Mouse (Mus musculus) neural tube, embryonic 11.5 days (tissue): Measurements from ENCODE around the gene Klra8. TPM values are rescaled to one million over a fixed set of nuclear protein-coding genes. Genes with fewer than 3 reads are reported as not detected.
"Not testable (repeated sequence)": the region's sequence is repeated elsewhere in the genome, so short reads cannot be mapped to it uniquely, and the experiment has no call there.

ENCODE experiments used
- ATAC-seq: fragments of 200-750 bp; cut with Nextera tagmentation; 2 replicates; pipeline ENCODE4 v1.8.0; 2017; ENCODE audit warnings: moderate number of reproducible peaks, mild to moderate bottlenecking, moderate TSS enrichment, moderate library complexity; ENCODE audit not compliant: insufficient read depth, low FRiP score, low TSS enrichment
- DNase-seq: peaks from one replicate; pipeline ENCODE4 v3.0.0-alpha.2; 2015; ENCODE audit warnings: low spot score
- H3K27ac ChIP-seq: fragments of 300-500 bp; sonication (generic); 2 replicates; pipeline ENCODE4 v1.5.1; 2014; ENCODE audit warnings: low read depth, mild to moderate bottlenecking, low read length
- H3K27me3 ChIP-seq: fragments of 300-500 bp; sonication (generic); 2 replicates; pipeline ENCODE4 v1.6.1; 2014; ENCODE audit warnings: mild to moderate bottlenecking, low read length, mixed read lengths; ENCODE audit not compliant: control insufficient read depth, insufficient read depth
- H3K36me3 ChIP-seq: fragments of 300-500 bp; sonication (generic); 2 replicates; pipeline ENCODE4 v1.6.1; 2014; ENCODE audit warnings: mild to moderate bottlenecking, low read length, moderate library complexity, mixed read lengths; ENCODE audit not compliant: control insufficient read depth, insufficient read depth
- H3K4me1 ChIP-seq: fragments of 300-500 bp; sonication (generic); 2 replicates; pipeline ENCODE4 v1.6.1; 2014; ENCODE audit warnings: low read length, mixed read lengths; ENCODE audit not compliant: control insufficient read depth, insufficient read depth
- H3K4me2 ChIP-seq: fragments of 300-500 bp; sonication (generic); 2 replicates; pipeline ENCODE4 v1.6.1; 2014; ENCODE audit warnings: low read depth, mild to moderate bottlenecking, moderate library complexity
- H3K4me3 ChIP-seq: fragments of 300-500 bp; sonication (generic); 2 replicates; pipeline ENCODE4 v1.5.1; 2014; ENCODE audit warnings: low read depth, low read length
- H3K9ac ChIP-seq: fragments of 300-500 bp; sonication (generic); 2 replicates; pipeline ENCODE4 v1.6.1; 2014; ENCODE audit warnings: mild to moderate bottlenecking, low read length
- H3K9me3 ChIP-seq: fragments of 300-500 bp; sonication (generic); 2 replicates; pipeline ENCODE4 v1.6.1; 2016; ENCODE audit warnings: low read length; ENCODE audit not compliant: control insufficient read depth
- WGBS: fragments of 180-500 bp; shearing (Covaris S2); extraction: QIAGEN DNeasy Blood & Tissue Kit; methylation state at CpG from one replicate; pipeline ENCODE4 v1.1.7; 2014; 5-methylcytosine and 5-hydroxymethylcytosine counted together
- polyA plus RNA-seq: library from polyadenylated mRNA; unstranded; fragments of >200 nt; fragmentation: Nextera tagmentation; extraction: Ambion mirVana; gene quantifications from 2 replicates; pipeline ENCODE4 v1.2.1, GENCODE M21; 2014

Klra8 gene
- polyA plus RNA-seq = not detected in 2 replicates

DNA sequence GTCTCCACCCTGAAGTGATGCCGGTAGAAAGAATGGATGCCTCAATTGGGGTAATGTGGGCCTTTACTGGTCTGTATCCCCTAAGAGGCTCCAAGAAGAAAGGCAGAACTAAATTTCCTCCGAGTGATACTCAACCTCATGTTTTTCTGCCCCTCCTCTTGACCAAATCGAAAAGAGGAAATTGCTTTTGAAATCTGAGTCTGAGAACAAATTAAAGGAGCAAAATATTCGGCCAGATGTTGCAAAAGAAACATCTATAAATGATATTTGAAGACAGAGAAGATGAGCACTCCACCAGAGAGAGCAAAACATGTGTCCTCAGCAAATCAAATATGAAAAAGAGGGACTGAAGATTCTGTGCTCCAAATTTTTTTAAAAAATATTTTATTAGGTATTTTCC lies at the start of gene Klra8:
Gene Klra8 (minus strand): TSS at position 101 of the 400 bp plus-strand sequence.
- ATAC-seq, H3K4me2 ChIP-seq, H3K27me3 ChIP-seq, H3K27ac ChIP-seq, H3K9ac ChIP-seq, H3K9me3 ChIP-seq, DNase-seq, H3K4me3 ChIP-seq, H3K36me3 ChIP-seq, H3K4me1 ChIP-seq: not testable (repeated sequence)
- 69% methylated on average over 4 of the region's 4 CpGs for WGBS

DNA sequence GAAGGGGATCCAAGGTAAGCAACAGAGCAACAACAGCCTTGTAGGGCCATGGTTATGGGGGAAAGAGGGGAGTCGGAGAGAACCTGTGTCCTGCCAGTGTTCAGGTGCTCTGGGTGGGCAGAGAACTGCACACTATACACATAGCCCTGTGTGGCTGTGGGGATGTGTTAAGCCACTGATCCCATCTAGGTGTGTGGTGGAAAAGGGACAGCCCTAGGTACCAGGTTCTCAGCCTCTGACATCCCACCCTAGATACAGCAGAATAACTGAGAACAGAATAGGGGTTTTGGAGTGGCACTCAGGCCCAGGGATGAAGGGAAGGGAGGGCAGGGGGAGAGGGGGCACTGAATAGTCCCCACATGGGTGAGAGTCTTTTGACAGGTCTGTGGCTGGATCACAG lies 19.2 kb downstream of the Klra8 start:
- Histone ChIP-seq H3K4me2 (no peak overlapping the region), H3K27ac (no peak overlapping the region), H3K4me3 (no peak overlapping the region), H3K9me3 (no peaks in the 10 kb centered on the region), H3K4me1 (no peaks in the 10 kb centered on the region), H3K9ac (no peak overlapping the region), H3K36me3 (no peaks in the 10 kb centered on the region), H3K27me3 (no peaks in the 10 kb centered on the region)
- DNase-seq = no peak
- no peak for ATAC-seq
- 89% methylated on average over 1 of the region's 1 CpGs for WGBS

DNA sequence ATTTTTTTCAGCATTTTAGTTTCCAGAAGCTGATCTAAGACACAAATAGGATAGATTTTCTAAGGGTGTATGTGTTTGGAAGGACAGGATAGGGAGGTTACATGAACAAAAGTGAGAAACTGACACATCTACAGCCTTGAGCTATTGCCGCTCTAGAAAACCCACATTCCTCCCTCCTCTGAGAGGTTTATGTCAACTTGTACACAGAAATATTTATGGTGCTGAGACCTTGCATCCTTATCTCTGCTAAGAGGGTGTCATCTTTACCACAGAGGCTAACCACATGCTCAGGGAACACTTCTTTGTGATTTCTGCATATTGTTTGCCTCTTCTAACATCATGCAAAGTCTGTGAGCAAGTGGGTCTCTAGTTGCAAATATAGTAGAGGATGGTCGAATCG lies 27.0 kb downstream of the Klra8 start:
- H3K4me1 ChIP-seq, H3K9ac ChIP-seq, DNase-seq, H3K27me3 ChIP-seq, H3K9me3 ChIP-seq, H3K4me3 ChIP-seq, H3K4me2 ChIP-seq, ATAC-seq, H3K36me3 ChIP-seq, H3K27ac ChIP-seq: not testable (repeated sequence)
- 89% methylated on average over 3 of the region's 3 CpGs for WGBS

DNA sequence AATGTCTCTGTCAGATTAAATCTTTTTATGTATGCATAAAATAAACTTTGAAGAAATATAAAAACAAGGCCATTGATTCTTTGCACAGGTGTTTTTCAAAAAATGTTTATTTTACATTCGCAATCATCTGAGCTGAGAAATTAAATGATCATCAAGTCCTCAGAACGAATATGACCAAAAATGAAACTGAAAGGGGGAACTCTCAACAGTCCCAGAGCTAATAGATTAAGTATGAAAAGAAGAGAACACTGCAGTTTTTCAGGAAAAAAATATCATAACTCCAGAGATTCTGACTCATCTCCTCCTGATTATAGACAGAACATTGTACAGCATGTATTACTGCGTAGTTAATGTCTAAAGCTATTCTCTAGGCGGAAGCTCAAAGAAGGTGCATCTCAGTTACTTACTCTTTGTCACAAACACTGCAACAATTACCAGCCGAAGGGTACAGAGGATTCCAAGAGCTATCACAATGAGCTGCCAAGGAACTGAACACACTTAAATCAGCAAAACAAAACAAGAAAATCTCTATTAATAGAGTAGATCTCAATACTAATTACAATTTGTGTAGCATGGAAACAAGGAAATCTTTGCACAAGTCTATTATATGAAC lies 37.3 kb downstream of the Klra8 start:
- Histone ChIP-seq H3K27ac (no peak overlapping the region), H3K27me3 (no peaks in the 10 kb centered on the region), H3K36me3 (no peaks in the 10 kb centered on the region), H3K9ac (no peak overlapping the region), H3K4me3 (no peak overlapping the region), H3K4me2 (no peak overlapping the region), H3K9me3 (no peaks in the 10 kb centered on the region), H3K4me1 (no peaks in the 10 kb centered on the region)
- DNase-seq (no peak), ATAC-seq (no peak)
- 80% methylated on average over 5 of the region's 5 CpGs for WGBS

DNA sequence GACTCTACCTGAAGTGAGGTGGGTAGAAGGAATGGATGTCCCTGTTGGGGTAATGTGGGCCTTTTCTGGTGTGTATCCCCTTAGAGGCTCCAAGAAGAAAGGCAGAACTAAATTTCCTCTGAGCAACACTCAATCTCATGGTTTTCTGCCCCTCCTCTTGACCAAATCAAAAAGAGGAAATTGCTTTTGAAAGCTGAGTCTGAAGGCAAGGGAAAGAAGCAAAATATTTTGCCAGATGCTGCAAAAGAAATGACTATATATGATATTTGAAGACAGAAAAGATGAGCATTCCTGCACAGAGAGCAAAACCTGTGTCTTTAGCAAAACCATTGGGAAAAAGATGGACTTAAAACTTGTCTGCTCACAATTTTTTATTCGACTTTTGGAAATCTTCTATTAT lies 62.5 kb downstream of the Klra8 start, which contains the start of gene Klra4:
Gene Klra4 (minus strand): TSS at position 101 of the 400 bp plus-strand sequence.
- H3K27ac ChIP-seq, H3K9ac ChIP-seq, H3K4me2 ChIP-seq, H3K27me3 ChIP-seq, ATAC-seq, DNase-seq, H3K9me3 ChIP-seq, H3K36me3 ChIP-seq, H3K4me1 ChIP-seq, H3K4me3 ChIP-seq: not testable (repeated sequence)
- WGBS = 77% methylated on average over 1 of the region's 1 CpGs

Other genes with a start within 250 kb of the Klra8 start
- gene Klra5, start 212.2 kb downstream of the Klra8 start, polyA plus RNA-seq = not detected in 2 replicates
- not detected in 2 replicates for gene Klra6, start 102.9 kb downstream of the Klra8 start, polyA plus RNA-seq
- not detected in 2 replicates for gene Klra4, start 62.6 kb downstream of the Klra8 start, polyA plus RNA-seq
- gene Klra9, start 63.2 kb upstream of the Klra8 start, polyA plus RNA-seq = not detected in 2 replicates
- gene Klra7, start 103.4 kb upstream of the Klra8 start, polyA plus RNA-seq = not detected in 2 replicates
- gene Klra10, start 152.0 kb upstream of the Klra8 start, polyA plus RNA-seq = not detected in 2 replicates
- not detected in 2 replicates for gene Klra3, start 207.7 kb upstream of the Klra8 start, polyA plus RNA-seq